Mouse (Mus musculus) myocyte (in vitro differentiated cells): ENCODE measurements around the gene Rreb1.

ENCODE experiments used
- E2F4 ChIP-seq: IDR thresholded peaks from one replicate; pipeline ENCODE4 v1.6.1; 2011; ENCODE audit warnings: mild to moderate bottlenecking, control low read depth, moderate library complexity; ENCODE audit not compliant: insufficient read depth
- MAX ChIP-seq: IDR thresholded peaks from one replicate; pipeline ENCODE4 v1.6.1; 2011; ENCODE audit warnings: low read depth, mild to moderate bottlenecking, control low read depth
- POLR2A ChIP-seq: IDR thresholded peaks from one replicate; pipeline ENCODE4 v1.6.1; 2011; ENCODE audit warnings: low read depth, mild to moderate bottlenecking, control low read depth, moderate library complexity; ENCODE audit not compliant: insufficient read length
- TCF12 ChIP-seq: IDR thresholded peaks from one replicate; pipeline ENCODE4 v1.6.1; 2011; ENCODE audit warnings: mild to moderate bottlenecking, control low read depth; ENCODE audit not compliant: poor library complexity, insufficient read depth, severe bottlenecking

DNA sequence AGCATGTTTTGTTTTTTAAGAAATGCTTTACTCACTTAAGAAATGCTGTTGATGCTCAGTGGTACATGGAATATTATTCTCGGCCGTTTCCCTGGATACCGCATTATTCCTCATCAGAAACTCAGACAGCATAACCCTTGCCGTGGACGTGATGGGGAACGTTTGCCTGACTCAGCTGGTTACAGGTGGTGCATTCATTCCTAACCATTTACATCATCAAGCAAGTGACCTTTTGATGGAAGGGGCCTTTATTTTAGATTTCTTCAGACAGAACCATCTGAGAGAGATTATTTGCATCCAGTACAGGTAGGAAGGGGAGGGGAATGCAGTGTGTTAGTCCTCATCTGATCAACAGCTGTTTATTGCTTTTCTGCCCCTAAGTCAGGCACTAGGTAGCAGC, 50.7 kb downstream of the Rreb1 start:
- no peak for TF ChIP-seq MAX
- TF ChIP-seq E2F4 = no peak
- TF ChIP-seq TCF12 = no peak
- TF ChIP-seq POLR2A = no peak
